Mouse (Mus musculus) Muller cell, postnatal 12 days (primary cell): Measurements from ENCODE around the gene Usp20.

Experiments used
- DNase-seq: peaks from one replicate; pipeline ENCODE4 v3.0.0-alpha.2; 2015; ENCODE audit errors: inconsistent ontology term

Usp20 gene

DNA sequence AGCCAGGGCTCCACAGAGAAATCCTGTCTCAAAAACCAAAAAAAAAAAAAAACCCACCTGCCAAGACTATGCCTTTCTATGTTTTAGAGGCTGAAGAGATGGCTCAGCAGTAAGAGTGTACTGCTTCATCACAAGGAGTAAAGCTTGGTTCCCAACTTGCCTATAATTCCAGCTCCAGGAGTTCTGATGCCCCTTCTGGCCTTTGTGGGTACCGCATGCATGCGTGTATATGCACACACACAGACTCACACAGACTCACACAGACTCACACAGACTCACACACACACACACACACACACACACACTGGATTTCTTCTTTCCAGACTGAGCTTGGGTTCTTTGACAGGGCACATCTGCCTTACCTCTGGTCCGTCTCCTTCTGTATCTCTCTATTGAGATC, 58.0 kb downstream of the Usp20 start:
- no peak for DNase-seq

DNA sequence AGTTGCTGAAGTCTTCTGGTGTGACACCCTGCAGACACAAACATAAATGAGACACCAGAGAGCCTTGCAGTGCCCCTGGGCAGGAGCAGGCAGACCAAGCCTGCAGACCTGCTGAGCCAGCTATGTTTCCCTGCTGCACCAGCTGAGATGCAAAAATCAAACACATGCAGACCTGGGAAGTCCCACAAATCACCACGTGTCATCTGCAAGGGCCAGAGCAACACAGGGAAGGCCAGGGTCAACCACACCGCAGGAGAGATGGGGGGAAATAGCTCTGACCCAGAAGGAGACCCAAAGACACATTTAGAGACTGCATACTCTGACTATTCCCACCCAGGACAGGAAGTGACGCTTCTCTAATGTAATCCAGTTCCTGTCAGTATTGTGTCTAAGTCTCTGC, 58.4 kb downstream of the Usp20 start:
- no peak for DNase-seq

GRCm38 (mm10) chr2:31041386-31041785, 59.3 kb downstream of the Usp20 start:
- DNase-seq: no peak

GRCm38 (mm10) chr2:31042881-31043280, 60.8 kb downstream of the Usp20 start:
- DNase-seq: peak; percentile 75

DNA sequence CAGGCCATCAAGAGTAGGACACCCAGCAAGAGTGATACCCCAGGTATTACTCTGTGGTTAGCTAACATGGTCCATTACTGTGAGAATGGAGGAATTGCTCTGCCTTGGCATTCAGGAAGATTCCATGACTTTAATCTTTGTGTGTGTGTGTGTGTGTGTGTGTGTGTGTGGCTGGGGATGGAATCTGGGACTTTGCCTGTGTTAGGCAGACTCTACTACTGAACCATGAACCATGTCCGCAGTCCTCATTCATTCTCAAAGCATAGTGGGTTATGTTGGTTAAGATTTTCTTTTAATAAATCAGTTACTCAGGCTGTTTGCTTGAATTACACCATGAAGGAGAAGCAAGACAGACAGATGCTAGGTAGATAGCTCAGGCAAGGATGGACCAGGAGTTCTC, 61.8 kb downstream of the Usp20 start:
- DNase-seq: no peak

DNA sequence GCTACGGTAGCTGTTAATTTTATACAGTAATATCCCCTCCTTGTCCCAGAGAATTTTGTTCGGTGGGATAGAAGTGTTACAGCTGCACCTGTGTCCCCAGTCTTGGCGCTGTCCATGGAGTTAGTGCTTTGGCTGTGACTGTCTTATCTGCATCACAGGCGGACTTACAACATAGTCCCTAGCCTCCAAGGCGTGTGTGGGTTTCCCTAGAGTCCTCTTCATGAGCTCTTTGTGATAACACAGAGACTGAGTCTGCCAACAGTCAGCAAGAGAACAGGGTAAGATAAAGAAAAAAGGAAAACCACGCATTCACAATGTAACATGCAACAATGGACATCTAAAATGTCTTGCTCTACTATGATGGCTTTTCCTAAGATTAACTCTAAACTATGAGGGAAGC, 66.0 kb downstream of the Usp20 start:
- no peak for DNase-seq

GRCm38 (mm10) chr2:31052441-31052840, 70.4 kb downstream of the Usp20 start:
- no peak for DNase-seq

GRCm38 (mm10) chr2:31053426-31053825, 71.3 kb downstream of the Usp20 start:
- DNase-seq: no peak

DNA sequence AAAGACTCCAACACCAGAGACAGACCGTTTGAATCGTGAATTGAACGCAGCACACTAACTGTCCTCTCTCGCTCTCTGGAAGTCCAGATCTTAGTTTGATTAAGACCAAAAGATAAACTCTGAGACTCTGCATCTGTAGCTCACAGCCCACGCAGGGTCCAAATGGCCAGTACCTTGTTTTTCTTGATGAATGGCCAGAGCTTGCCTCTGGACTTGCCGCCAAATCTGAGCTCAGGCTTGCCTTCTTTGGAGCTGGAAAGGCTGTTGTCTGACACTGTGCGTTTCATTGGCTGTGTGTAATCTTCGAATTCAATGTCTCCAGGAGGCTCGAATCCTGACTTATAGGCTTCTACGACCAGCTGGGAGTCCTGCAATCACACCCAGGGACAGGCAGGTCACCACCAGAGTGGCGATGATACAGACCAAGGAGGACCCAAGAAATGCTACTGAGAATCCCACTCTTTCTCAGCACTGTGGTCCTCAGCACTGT, 71.8 kb downstream of the Usp20 start:
- DNase-seq: no peak

DNA sequence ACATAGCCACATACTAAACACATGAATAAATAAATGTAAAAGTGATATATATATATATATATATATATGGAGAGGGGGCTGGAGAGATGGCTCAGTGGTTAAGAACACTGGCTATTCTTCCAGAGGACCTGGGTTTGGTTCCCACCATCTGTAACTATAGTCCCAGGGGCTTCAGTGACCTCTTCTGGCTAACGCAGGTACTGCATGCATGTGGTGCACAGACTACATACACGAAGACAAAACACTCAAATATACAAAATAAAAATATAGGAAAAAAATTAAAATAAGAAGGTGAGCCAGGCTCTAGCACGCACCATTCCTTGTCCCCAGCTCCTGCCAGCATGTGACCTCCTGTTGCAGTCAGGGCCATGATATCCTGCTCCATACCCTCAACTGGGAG, 74.0 kb downstream of the Usp20 start:
- DNase-seq: no peak

DNA sequence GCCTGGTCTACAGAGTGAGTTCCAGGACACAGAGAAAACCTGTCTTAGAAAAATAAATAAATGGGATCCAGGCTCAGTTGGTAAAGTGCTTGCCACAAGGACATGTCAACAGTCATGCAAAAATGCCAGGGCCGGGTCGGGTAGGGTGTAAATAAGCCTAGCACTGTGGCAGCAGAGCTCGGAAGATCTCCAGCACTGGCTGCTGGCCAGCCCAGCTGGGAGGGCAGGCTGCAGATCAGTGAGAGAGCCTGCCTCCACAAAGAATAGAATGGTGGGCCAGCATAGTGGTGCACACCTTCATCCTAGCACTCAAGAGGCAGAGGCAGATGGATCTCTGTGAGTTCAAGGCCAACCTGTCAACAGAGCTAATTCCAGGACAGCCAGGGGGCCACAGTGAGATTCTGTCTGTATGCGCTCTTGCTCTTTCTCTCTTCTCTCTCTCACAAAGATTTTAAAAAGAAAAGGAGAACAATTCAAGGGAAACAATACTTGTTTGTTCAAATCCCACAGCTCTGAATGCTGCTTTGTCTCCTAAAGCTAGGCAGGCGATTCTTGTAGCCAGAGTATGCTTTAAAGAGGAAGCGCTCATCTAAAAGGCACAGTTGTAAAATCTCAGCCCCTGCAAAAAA, 75.6 kb downstream of the Usp20 start:
- DNase-seq: peak; percentile 51

- no peak for DNase-seq
Measured at GRCm38 (mm10) chr2:31058443-31058842, 76.4 kb downstream of the Usp20 start.

DNA sequence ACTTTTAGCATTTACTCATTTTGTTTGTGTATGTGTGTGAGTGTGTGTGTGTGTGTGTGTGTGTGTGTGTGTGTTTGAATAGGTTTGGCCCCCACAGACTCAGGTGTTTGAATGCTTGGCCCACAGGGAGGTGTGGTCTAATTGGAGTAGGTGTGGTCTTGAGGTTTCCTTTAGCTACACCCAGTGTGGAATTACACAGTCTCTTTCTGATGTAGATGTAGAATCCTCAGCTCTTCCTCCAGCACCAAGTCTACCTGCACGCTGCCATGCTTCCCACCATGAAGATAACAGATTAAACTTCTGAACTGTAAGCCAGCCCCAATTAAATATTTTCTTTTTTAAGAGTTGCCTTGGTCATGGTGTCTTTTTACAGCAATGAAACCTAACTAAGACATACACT, 78.2 kb downstream of the Usp20 start:
- DNase-seq: no peak

GRCm38 (mm10) chr2:31060787-31061730, 79.0 kb downstream of the Usp20 start:
- no peak for DNase-seq

- no peak for DNase-seq
Measured at GRCm38 (mm10) chr2:31061868-31062628, 80.0 kb downstream of the Usp20 start.

DNA sequence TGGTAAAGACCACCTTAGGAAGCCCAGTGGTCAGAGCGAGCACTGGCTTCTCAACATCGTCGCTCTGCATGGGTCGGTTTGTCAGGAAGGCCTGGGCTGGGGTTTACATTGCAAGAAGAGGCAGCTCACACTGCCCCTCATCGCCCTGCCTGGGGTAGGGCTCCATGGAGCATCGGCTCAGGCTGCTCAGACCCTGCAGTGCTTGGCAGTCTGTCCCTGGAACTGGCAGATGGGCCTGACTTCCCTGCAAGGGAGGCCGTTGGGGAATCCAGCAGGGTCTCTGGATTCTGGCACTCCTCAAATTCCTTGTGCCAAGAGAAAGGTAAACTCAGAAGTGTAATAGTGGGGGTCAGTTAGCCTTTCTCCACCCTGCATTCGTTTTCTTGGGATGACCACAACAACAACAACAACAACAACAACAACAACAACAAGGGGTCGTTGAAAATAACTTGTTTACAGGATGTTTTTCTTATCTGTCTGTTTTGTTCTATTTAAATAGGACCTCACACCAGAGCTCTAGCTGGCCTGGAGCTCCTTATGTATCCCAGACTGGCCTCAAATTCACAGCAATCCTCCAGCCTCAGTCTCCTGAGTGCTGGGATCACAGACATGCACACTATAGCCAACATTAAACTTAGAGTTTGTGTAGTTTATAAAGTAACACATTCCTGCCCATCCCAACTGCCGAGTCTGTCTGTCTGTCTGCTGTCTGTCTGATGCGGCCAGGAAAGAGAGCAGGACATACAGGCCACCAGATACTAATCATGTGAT, 84.1 kb downstream of the Usp20 start:
- DNase-seq: no peak

DNA sequence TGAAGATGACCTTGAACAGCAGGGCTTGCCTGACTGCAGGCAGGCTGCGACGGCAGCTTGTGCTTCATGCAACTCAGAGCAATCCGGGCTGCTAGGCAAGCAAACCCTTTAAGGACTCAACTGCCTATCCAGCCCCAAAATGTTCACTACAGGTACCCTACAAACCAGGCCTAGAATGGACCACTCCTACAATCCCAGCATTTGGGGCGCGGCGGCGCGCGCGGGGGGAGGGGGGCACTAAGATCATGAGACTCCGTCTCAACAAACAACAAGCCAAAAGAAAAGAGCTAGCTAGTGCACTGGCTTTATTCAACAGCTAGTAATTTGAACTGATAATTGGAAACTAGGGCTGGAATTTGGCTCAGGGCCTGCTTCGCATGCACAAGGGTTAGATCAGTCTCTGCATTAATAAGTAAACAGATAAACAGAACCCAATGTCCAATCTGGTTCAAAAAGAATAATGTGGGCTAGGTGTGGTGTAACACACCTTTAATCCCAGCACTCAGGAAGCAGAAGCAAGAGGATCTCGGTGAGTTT, 85.0 kb downstream of the Usp20 start:
- peak; percentile 71 for DNase-seq

GRCm38 (mm10) chr2:31067696-31068245, 85.7 kb downstream of the Usp20 start:
- no peak for DNase-seq

DNA sequence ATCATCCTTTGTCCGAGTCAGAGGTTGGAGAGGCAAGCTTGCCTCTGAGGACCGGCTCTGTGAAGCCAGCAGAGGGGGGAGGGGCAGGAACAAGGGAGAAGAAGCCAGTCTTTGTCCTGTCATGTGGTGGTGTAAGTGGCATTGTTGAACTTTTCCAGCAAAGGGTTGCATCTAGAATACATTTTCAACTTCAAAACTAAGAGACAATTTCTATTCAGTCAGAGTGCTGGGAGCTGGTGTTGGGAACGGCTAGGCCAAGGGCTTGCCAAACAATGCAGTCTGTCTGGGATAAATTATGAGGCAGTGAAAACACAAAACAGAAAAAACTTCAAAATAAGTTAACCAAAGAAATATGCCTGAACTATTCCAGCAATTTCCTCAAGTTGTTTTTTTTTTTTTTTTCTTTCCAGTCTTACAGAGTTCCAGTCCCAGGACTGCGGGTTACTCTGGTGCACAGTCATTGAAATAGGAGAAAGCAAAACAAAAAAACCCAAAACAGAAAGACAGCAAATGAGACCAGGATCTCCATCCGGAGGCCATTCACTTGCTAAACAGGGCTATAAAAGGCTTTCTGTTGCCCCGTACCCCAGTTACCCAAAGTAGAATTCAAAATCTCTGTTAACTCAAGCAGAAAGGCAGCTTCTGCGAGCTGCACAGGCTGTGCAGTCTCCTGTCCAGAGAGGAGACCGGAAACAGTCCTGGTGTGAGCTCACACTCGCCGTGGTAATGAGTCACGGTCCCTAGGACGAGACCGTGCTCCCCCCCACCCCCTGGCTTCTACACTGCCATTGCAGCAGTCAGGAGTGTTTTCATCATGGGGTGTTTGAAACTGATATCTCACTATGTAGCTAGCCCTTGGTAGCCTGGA, 86.4 kb downstream of the Usp20 start:
- peak; percentile 89 for DNase-seq

DNA sequence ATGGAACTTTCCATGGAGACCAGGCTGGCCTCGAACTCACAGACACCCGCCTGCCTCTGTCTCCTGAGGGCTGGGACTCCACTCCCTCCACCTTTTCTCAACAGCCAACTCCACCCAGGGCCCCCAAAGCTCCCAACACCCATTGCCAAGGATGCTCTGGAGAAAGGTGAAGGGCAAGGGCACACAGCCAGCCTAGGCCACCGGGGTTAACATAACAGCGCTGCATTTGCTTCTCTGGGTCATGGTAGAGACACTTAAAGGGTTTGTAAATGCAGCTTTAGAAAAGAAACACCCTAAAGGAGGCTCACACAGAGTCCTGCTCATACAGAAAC, 87.0 kb downstream of the Usp20 start:
- no peak for DNase-seq
